Mouse (Mus musculus) liver, postnatal 0 days (tissue): ENCODE data around the gene Hist2h2be.

Source experiments
- CTCF ChIP-seq: sonication (generic); IDR thresholded peaks from 2 replicates; pipeline ENCODE4 v1.5.1; 2016; ENCODE audit warnings: antibody characterized with exemption, low read depth
- EP300 ChIP-seq: IDR thresholded peaks from 2 replicates; pipeline ENCODE4 v1.6.1; 2016; ENCODE audit warnings: antibody characterized with exemption, low read depth, mild to moderate bottlenecking

DNA sequence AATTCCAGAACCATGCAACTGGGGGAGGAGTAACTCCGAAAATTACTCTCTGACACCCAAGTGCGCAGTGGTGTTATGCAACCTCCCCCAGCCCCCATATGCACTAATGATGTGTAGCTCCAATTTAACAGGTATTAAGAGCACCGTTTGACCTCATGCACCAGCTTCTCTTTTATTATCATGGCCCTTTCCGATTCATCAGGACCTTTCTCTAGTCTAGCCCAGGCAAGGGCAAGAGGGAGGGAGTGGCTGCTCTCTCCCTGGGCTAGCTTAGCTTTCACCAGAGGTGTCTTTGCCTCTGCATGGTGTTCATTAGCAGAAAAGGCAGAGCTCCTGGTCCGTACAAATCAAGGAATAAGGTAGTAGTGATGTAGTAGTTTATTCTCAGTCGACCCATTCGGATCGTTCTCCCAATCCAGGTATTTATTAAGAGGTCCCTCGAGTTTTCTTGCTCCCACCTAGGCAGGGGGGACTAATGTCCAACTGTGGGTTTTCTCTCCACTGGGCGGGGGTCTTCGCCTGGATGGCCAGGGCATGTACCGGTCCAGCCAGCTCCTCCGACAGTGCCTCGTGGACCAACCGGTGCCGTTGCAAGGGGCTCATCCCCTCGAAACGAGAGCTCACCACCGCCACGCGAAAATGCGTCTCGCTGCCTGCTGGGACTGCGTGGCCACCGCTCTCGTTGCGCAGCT is 24.3 kb upstream of the Hist2h2be start:
- TF ChIP-seq CTCF (no peak), EP300 (no peak)
